Mouse (Mus musculus) CH12.LX (cell line): ENCODE results near the gene Ubiad1. TPM values are rescaled to one million over a fixed set of nuclear protein-coding genes. Genes with fewer than 3 reads are reported as not detected.

Experiments used
- DNase-seq: peaks from one replicate; pipeline ENCODE4 v3.0.0-alpha.2; 2013; ENCODE audit errors: extremely low read depth
- H3K27ac ChIP-seq: 2 replicates; pipeline ENCODE4 v1.5.1; 2012; ENCODE audit warnings: low read depth, mild to moderate bottlenecking, control low read depth, moderate library complexity; ENCODE audit not compliant: insufficient read depth
- H3K27me3 ChIP-seq: replicated peaks from 2 replicates; pipeline ENCODE3; 2012; ENCODE audit warnings: inconsistent platforms
- H3K36me3 ChIP-seq, 2 experiments: replicated peaks in 1 of 2; 2 replicates each; pipeline versions ENCODE3 to v1.6.1; 2012; ENCODE audit warnings: inconsistent platforms in 1 of 2, low read length in 1 of 2, mild to moderate bottlenecking in 1 of 2, mixed read lengths in 1 of 2, moderate library complexity in 1 of 2; ENCODE audit not compliant: control insufficient read depth in 1 of 2, insufficient read depth in 1 of 2
- H3K4me1 ChIP-seq, 2 experiments: 2 replicates each; pipeline ENCODE4 v1.6.1; 2012; ENCODE audit warnings: inconsistent platforms in 1 of 2, moderate library complexity in 1 of 2; ENCODE audit not compliant: insufficient read depth in 2 of 2, control insufficient read depth in 1 of 2
- H3K4me2 ChIP-seq: 2 replicates; pipeline ENCODE4 v1.6.1; 2012; ENCODE audit warnings: low read depth, mild to moderate bottlenecking, control low read depth; ENCODE audit not compliant: poor library complexity, insufficient read depth, severe bottlenecking
- H3K4me3 ChIP-seq, 3 experiments: fragments of 150-350 bp in 1 of 3; sonication (generic) in 1 of 3; replicated peaks in 1 of 3; 2 replicates each; pipeline versions ENCODE3 to v1.5.1; 2011 to 2012; ENCODE audit warnings: low read depth in 2 of 3, low read length in 2 of 3, mild to moderate bottlenecking in 2 of 3, moderate library complexity in 2 of 3, control low read depth in 1 of 3, improper control_type of control experiment in 1 of 3, inconsistent platforms in 1 of 3, mixed read lengths in 1 of 3; ENCODE audit not compliant: poor library complexity in 1 of 3
- H3K79me2 ChIP-seq: replicated peaks from 2 replicates; pipeline ENCODE4 v1.6.1; 2012; ENCODE audit warnings: mild to moderate bottlenecking, moderate library complexity; ENCODE audit not compliant: control insufficient read depth, poor library complexity, insufficient read depth, severe bottlenecking; ENCODE audit errors: extremely low read depth
- H3K9ac ChIP-seq: 2 replicates; pipeline ENCODE4 v1.6.1; 2012; ENCODE audit warnings: low read depth, mild to moderate bottlenecking, control low read depth, moderate library complexity; ENCODE audit not compliant: insufficient read depth
- H3K9me3 ChIP-seq: replicated peaks from 2 replicates; pipeline ENCODE3; 2012; ENCODE audit warnings: low read length, inconsistent platforms, mixed read lengths
- BHLHE40 ChIP-seq: IDR thresholded peaks from 2 replicates; pipeline ENCODE4 v1.6.1; 2011; ENCODE audit warnings: mild to moderate bottlenecking, low read depth, low read length, improper control_type of control experiment
- CTCF ChIP-seq, 2 experiments: IDR thresholded peaks in 1 of 2; conservative IDR thresholded peaks in 1 of 2; 2 replicates each; pipeline ENCODE4 v1.5.1; 2011 to 2012; ENCODE audit warnings: low read depth in 2 of 2, low read length in 2 of 2, improper control_type of control experiment in 1 of 2, inconsistent platforms in 1 of 2, mild to moderate bottlenecking in 1 of 2, moderate library complexity in 1 of 2
- E2F4 ChIP-seq: IDR thresholded peaks from 2 replicates; pipeline ENCODE4 v1.6.1; 2011; ENCODE audit warnings: low read depth, low read length, improper control_type of control experiment; ENCODE audit not compliant: insufficient replicate concordance
- EP300 ChIP-seq: IDR thresholded peaks from 2 replicates; pipeline ENCODE4 v1.6.1; 2011; ENCODE audit warnings: low read length, improper control_type of control experiment
- GABPA ChIP-seq: IDR thresholded peaks from 2 replicates; pipeline ENCODE4 v1.6.1; 2012; ENCODE audit warnings: low read depth, low read length, improper control_type of control experiment, inconsistent platforms; ENCODE audit not compliant: insufficient replicate concordance
- HCFC1 ChIP-seq: IDR thresholded peaks from 2 replicates; pipeline ENCODE4 v1.6.1; 2012; ENCODE audit warnings: low read depth, mild to moderate bottlenecking, inconsistent platforms, low read length, improper control_type of control experiment
- JUND ChIP-seq: conservative IDR thresholded peaks from 2 replicates; pipeline ENCODE4 v1.6.1; 2011; ENCODE audit warnings: low read depth, low read length, improper control_type of control experiment
- MAFK ChIP-seq: IDR thresholded peaks from 2 replicates; pipeline ENCODE4 v1.6.1; 2011; ENCODE audit warnings: low read length, improper control_type of control experiment; ENCODE audit not compliant: insufficient replicate concordance
- MAX ChIP-seq: IDR thresholded peaks from 2 replicates; pipeline ENCODE4 v1.6.1; 2011; ENCODE audit warnings: low read length, improper control_type of control experiment
- MAZ ChIP-seq: IDR thresholded peaks from 2 replicates; pipeline ENCODE4 v1.6.1; 2012; ENCODE audit warnings: low read depth, mild to moderate bottlenecking, inconsistent platforms, low read length, improper control_type of control experiment, moderate library complexity
- MEF2A ChIP-seq: IDR thresholded peaks from 2 replicates; pipeline ENCODE4 v1.6.1; 2014; ENCODE audit warnings: low read depth, mild to moderate bottlenecking, inconsistent platforms, low read length, improper control_type of control experiment, borderline replicate concordance
- NRF1 ChIP-seq: IDR thresholded peaks from 2 replicates; pipeline ENCODE4 v1.6.1; 2014; ENCODE audit warnings: low read depth, mild to moderate bottlenecking, inconsistent platforms, low read length, improper control_type of control experiment, moderate library complexity
- PAX5 ChIP-seq: IDR thresholded peaks from 2 replicates; pipeline ENCODE4 v1.6.1; 2012; ENCODE audit warnings: low read length, inconsistent platforms, mixed read lengths
- POLR2AphosphoS2 ChIP-seq: IDR thresholded peaks from 2 replicates; pipeline ENCODE4 v1.6.1; 2011; ENCODE audit warnings: low read depth, low read length, improper control_type of control experiment
- TBP ChIP-seq: conservative IDR thresholded peaks from 2 replicates; pipeline ENCODE4 v1.6.1; 2011; ENCODE audit warnings: low read depth, low read length, improper control_type of control experiment
- TCF12 ChIP-seq: IDR thresholded peaks from 2 replicates; pipeline ENCODE4 v1.6.1; 2014; ENCODE audit warnings: low read depth, mild to moderate bottlenecking, inconsistent platforms, low read length, improper control_type of control experiment
- USF1 ChIP-seq: IDR thresholded peaks from 2 replicates; pipeline ENCODE4 v1.6.1; 2014; ENCODE audit warnings: low read depth, mild to moderate bottlenecking, inconsistent platforms, low read length, improper control_type of control experiment
- USF2 ChIP-seq: conservative IDR thresholded peaks from 2 replicates; pipeline ENCODE4 v1.6.1; 2011; ENCODE audit warnings: low read depth, low read length, improper control_type of control experiment
- ZKSCAN1 ChIP-seq: IDR thresholded peaks from 2 replicates; pipeline ENCODE4 v1.6.1; 2012; ENCODE audit warnings: low read depth, inconsistent platforms, low read length, improper control_type of control experiment, borderline replicate concordance
- dilution Hi-C: fragments of 300-500 bp; cut with MboI; formaldehyde crosslinking; loops from 2 replicates; pipeline ENCODE4 v1.14.3; 2020; ENCODE audit warnings: low sequenced_read_pairs; ENCODE audit not compliant: extremely low pct_unique_long_range_greater_than_20kb, extremely low pct_ligation_motif_present
- in situ Hi-C: fragments of 300-500 bp; cut with MboI; formaldehyde crosslinking; loops from 3 replicates; pipeline ENCODE4 v1.14.3; 2019; ENCODE audit warnings: low sequenced_read_pairs, low pct_ligation_motif_present, low pct_unique_long_range_greater_than_20kb, mixed read lengths
- polyA plus RNA-seq: library from polyadenylated mRNA; unstranded; fragments of >175 nt; gene quantifications from 2 replicates; pipeline ENCODE4 v1.2.1, GENCODE M21; 2012; ENCODE audit warnings: low read depth; ENCODE audit not compliant: insufficient read length
- total RNA-seq, 2 experiments: library from RNA; depleted of rRNA; stranded (reverse); fragments of 300-350 nt in 1 of 2; fragments of >200 nt in 1 of 2; gene quantifications; 2 replicates each; pipeline ENCODE4 v1.2.3; 2012 to 2014

The Ubiad1 gene
- total and polyA plus RNA-seq, 3 experiments = 20.5 to 21.9 (median 20.9) TPM

GRCm38 (mm10) chr4:148464869-148465268 is 20.3 kb upstream of the Ubiad1 start:
- Histone ChIP-seq H3K36me3 (peaks cover 79 to 91% of the 10 kb centered on the region in 2 experiments), H3K4me3 (no peak overlapping the region), H3K9ac (no peak overlapping the region), H3K9me3 (no peaks in the 10 kb centered on the region), H3K79me2 (no peaks in the 10 kb centered on the region), H3K27me3 (no peaks in the 10 kb centered on the region), H3K4me2 (no peak overlapping the region), H3K4me1 (no peaks in the 10 kb centered on the region), H3K27ac (no peak overlapping the region)
- in situ Hi-C loops = no loop called here
- dilution Hi-C loops = no loop called here
- TF ChIP-seq TBP (no peak), ZKSCAN1 (no peak), BHLHE40 (no peak), TCF12 (no peak), PAX5 (no peak), USF1 (no peak), MEF2A (no peak), GABPA (no peak), CTCF (conservative IDR thresholded peaks at IDR 0.05 in 1 of 2, IDR thresholded peaks at IDR 0.05 in 1 of 2; ENCODE audit: low read depth in 2 of 2, low read length in 2 of 2) (no peak), USF2 (no peak), HCFC1 (no peak), MAFK (no peak), POLR2AphosphoS2 (no peak), MAX (no peak), MAZ (no peak)
- DNase-seq = no peak

GRCm38 (mm10) chr4:148464301-148464700 is 19.7 kb upstream of the Ubiad1 start:
- no peak overlapping the region for H3K4me3 ChIP-seq
- no peak overlapping the region for H3K27ac ChIP-seq
- no peaks in the 10 kb centered on the region for H3K27me3 ChIP-seq
- H3K36me3 ChIP-seq = peaks cover 78 to 91% of the 10 kb centered on the region in 2 experiments
- TF ChIP-seq EP300 (no peak), JUND (no peak), HCFC1 (no peak), TBP (no peak), E2F4 (no peak), NRF1 (no peak)
- H3K79me2 ChIP-seq = no peaks in the 10 kb centered on the region
- DNase-seq = no peak
- no peak overlapping the region for H3K9ac ChIP-seq
- H3K4me1 ChIP-seq = no peaks in the 10 kb centered on the region
- H3K9me3 ChIP-seq = no peaks in the 10 kb centered on the region
- H3K4me2 ChIP-seq = no peak overlapping the region
- dilution Hi-C loops (no loop called here), in situ Hi-C loops (no loop called here)
